Mouse (Mus musculus) hindbrain, embryonic 13.5 days (tissue): ENCODE measurements around the gene Xlr3a. TPM values are rescaled to one million over a fixed set of nuclear protein-coding genes. Genes with fewer than 3 reads are reported as not detected.
"Not testable (repeated sequence)": the region's sequence is repeated elsewhere in the genome, so short reads cannot be mapped to it uniquely, and the experiment has no call there.

ENCODE experiments used
- ATAC-seq: fragments of 200-750 bp; cut with Nextera tagmentation; 2 replicates; pipeline ENCODE4 v1.8.0; 2017; ENCODE audit warnings: moderate TSS enrichment; ENCODE audit not compliant: low FRiP score
- H3K27ac ChIP-seq: fragments of 300-500 bp; sonication (generic); 2 replicates; pipeline ENCODE4 v1.5.1; 2015; ENCODE audit warnings: inconsistent platforms, mild to moderate bottlenecking, moderate library complexity
- H3K27me3 ChIP-seq: fragments of 300-500 bp; sonication (generic); 2 replicates; pipeline ENCODE4 v1.6.1; 2015; ENCODE audit warnings: mild to moderate bottlenecking, inconsistent platforms
- H3K36me3 ChIP-seq: fragments of 300-500 bp; sonication (generic); 2 replicates; pipeline ENCODE4 v1.6.1; 2015; ENCODE audit warnings: mild to moderate bottlenecking, inconsistent platforms
- H3K4me1 ChIP-seq: fragments of 300-500 bp; sonication (generic); replicated peaks from 2 replicates; pipeline ENCODE4 v1.6.1; 2015; ENCODE audit warnings: inconsistent platforms
- H3K4me2 ChIP-seq: fragments of 300-500 bp; sonication (generic); 2 replicates; pipeline ENCODE4 v1.6.1; 2015; ENCODE audit warnings: inconsistent platforms, mild to moderate bottlenecking, moderate library complexity
- H3K4me3 ChIP-seq: fragments of 300-500 bp; sonication (generic); 2 replicates; pipeline ENCODE4 v1.5.1; 2015; ENCODE audit warnings: mild to moderate bottlenecking, inconsistent platforms
- H3K9ac ChIP-seq: fragments of 300-500 bp; sonication (generic); 2 replicates; pipeline ENCODE4 v1.6.1; 2015; ENCODE audit warnings: mild to moderate bottlenecking, inconsistent platforms
- H3K9me3 ChIP-seq: fragments of 300-500 bp; sonication (generic); 2 replicates; pipeline ENCODE4 v1.6.1; 2016; ENCODE audit warnings: inconsistent platforms
- WGBS: fragments of 180-500 bp; shearing (Covaris S2); methylation state at CpG from one replicate; pipeline ENCODE4 v1.1.7; 2015; 5-methylcytosine and 5-hydroxymethylcytosine counted together
- polyA plus RNA-seq: library from polyadenylated mRNA; unstranded; fragments of >200 nt; fragmentation: Nextera tagmentation; extraction: Ambion mirVana; gene quantifications from 2 replicates; pipeline ENCODE4 v1.2.1, GENCODE M21; 2015

The Xlr3a gene
- polyA plus RNA-seq, result 3.5 and 5.1 TPM in 2 replicates

- not testable (repeated sequence) for H3K27ac ChIP-seq, H3K9ac ChIP-seq, H3K36me3 ChIP-seq, H3K4me3 ChIP-seq, H3K27me3 ChIP-seq, H3K9me3 ChIP-seq, H3K4me1 ChIP-seq, H3K4me2 ChIP-seq, ATAC-seq
- 74% methylated on average over 13 of the region's 13 CpGs for WGBS
These were observed at the start of gene Xlr3a for GRCm38 (mm10) chrX:73096941-73097508. Xlr3a (minus strand) TSS chrX:73097095.

GRCm38 (mm10) chrX:73143218-73143618 is 46.3 kb upstream of the Xlr3a start:
- H3K9me3 ChIP-seq, H3K4me1 ChIP-seq, H3K27ac ChIP-seq, H3K4me3 ChIP-seq, H3K36me3 ChIP-seq, H3K9ac ChIP-seq, H3K27me3 ChIP-seq, H3K4me2 ChIP-seq: not testable (repeated sequence)
- WGBS, result no CpG with 5 or more reads among the region's 7 CpGs
- peak; percentile 83 for ATAC-seq

GRCm38 (mm10) chrX:73122859-73123829 is 26.2 kb upstream of the Xlr3a start:
- peak; percentile 77 for ATAC-seq
- H3K9ac ChIP-seq, H3K27me3 ChIP-seq, H3K4me2 ChIP-seq, H3K4me3 ChIP-seq, H3K4me1 ChIP-seq, H3K36me3 ChIP-seq, H3K9me3 ChIP-seq, H3K27ac ChIP-seq: not testable (repeated sequence)
- no CpG with 5 or more reads among the region's 12 CpGs for WGBS

- H3K4me1 ChIP-seq, H3K27ac ChIP-seq, H3K4me3 ChIP-seq, H3K27me3 ChIP-seq, H3K9ac ChIP-seq, ATAC-seq, H3K9me3 ChIP-seq, H3K36me3 ChIP-seq, H3K4me2 ChIP-seq: not testable (repeated sequence)
- no CpG with 5 or more reads among the region's 7 CpGs for WGBS
These were observed 19.9 kb upstream of the Xlr3a start, which contains the start of gene Gm14685 for GRCm38 (mm10) chrX:73116747-73117146. Gm14685 (plus strand) TSS chrX:73117047.

GRCm38 (mm10) chrX:73082267-73083055 is 14.4 kb downstream of the Xlr3a start, which contains the start of gene Xlr4a:
Xlr4a (minus strand) TSS chrX:73082478.
- H3K36me3 ChIP-seq, H3K4me3 ChIP-seq, H3K9me3 ChIP-seq, H3K27me3 ChIP-seq, ATAC-seq, H3K4me2 ChIP-seq, H3K27ac ChIP-seq, H3K9ac ChIP-seq, H3K4me1 ChIP-seq: not testable (repeated sequence)
- WGBS, result 87% methylated on average over 19 of the region's 19 CpGs

- H3K9ac ChIP-seq, H3K27ac ChIP-seq, H3K4me3 ChIP-seq, H3K27me3 ChIP-seq, H3K4me1 ChIP-seq, H3K9me3 ChIP-seq, H3K36me3 ChIP-seq, H3K4me2 ChIP-seq, ATAC-seq: not testable (repeated sequence)
- 86% methylated on average over 1 of the region's 5 CpGs for WGBS
These were observed 30.1 kb downstream of the Xlr3a start for GRCm38 (mm10) chrX:73066765-73067312.

GRCm38 (mm10) chrX:73064415-73064793 is 32.5 kb downstream of the Xlr3a start, which contains the start of gene Pnma3:
Pnma3 (plus strand) TSS chrX:73064787.
- Histone ChIP-seq H3K4me2 (peak within 1 kb of the TSS; percentile 59), H3K27me3 (peaks cover 3% of the 10 kb centered on the region; the same call in 1 of the 2 replicates), H3K4me1 (peaks cover 10% of the 10 kb centered on the region; the same call in 1 of the 2 replicates), H3K9ac (peak within 1 kb of the TSS; percentile 68), H3K36me3 (no peaks in the 10 kb centered on the region), H3K27ac (no peak within 1 kb of the TSS; the same call in 1 of the 2 replicates), H3K4me3 (peak within 1 kb of the TSS; percentile 41), H3K9me3 (no peaks in the 10 kb centered on the region)
- peak; percentile 75 for ATAC-seq
- 16% methylated on average over 7 of the region's 7 CpGs for WGBS

GRCm38 (mm10) chrX:73063512-73064414 is 33.1 kb downstream of the Xlr3a start:
- WGBS, result 31% methylated on average over 24 of the region's 24 CpGs
- Histone ChIP-seq H3K9me3 (no peaks in the 10 kb centered on the region), H3K4me1 (peaks cover 10% of the 10 kb centered on the region; the same call in 1 of the 2 replicates), H3K27me3 (peaks cover 3% of the 10 kb centered on the region; the same call in 1 of the 2 replicates), H3K4me2 (peak overlapping the region; percentile 59), H3K36me3 (no peaks in the 10 kb centered on the region), H3K4me3 (peak overlapping the region; percentile 41), H3K27ac (no peak overlapping the region; the same call in 1 of the 2 replicates), H3K9ac (peak overlapping the region; percentile 68)
- ATAC-seq, result peak; percentile 92

GRCm38 (mm10) chrX:73062323-73062722 is 34.6 kb downstream of the Xlr3a start:
- no peak for ATAC-seq
- no peak overlapping the region for H3K9ac ChIP-seq
- peaks cover 10% of the 10 kb centered on the region; the same call in 1 of the 2 replicates for H3K4me1 ChIP-seq
- peaks cover 3% of the 10 kb centered on the region; the same call in 1 of the 2 replicates for H3K27me3 ChIP-seq
- H3K36me3 ChIP-seq, result no peaks in the 10 kb centered on the region
- no peak overlapping the region for H3K27ac ChIP-seq
- H3K4me3 ChIP-seq, result no peak overlapping the region
- H3K4me2 ChIP-seq, result no peak overlapping the region
- H3K9me3 ChIP-seq, result no peaks in the 10 kb centered on the region
- 65% methylated on average over 5 of the region's 5 CpGs for WGBS

GRCm38 (mm10) chrX:73061528-73061927 is 35.4 kb downstream of the Xlr3a start:
- H3K4me2 ChIP-seq, result no peak overlapping the region
- H3K9ac ChIP-seq, result no peak overlapping the region
- no peak overlapping the region for H3K4me3 ChIP-seq
- ATAC-seq, result no peak
- WGBS, result 78% methylated on average over 1 of the region's 1 CpGs
- peaks cover 3% of the 10 kb centered on the region; the same call in 1 of the 2 replicates for H3K27me3 ChIP-seq
- H3K27ac ChIP-seq, result no peak overlapping the region
- no peaks in the 10 kb centered on the region for H3K36me3 ChIP-seq
- H3K4me1 ChIP-seq, result peaks cover 10% of the 10 kb centered on the region; the same call in 1 of the 2 replicates
- H3K9me3 ChIP-seq, result no peaks in the 10 kb centered on the region
